Mouse (Mus musculus) bone marrow macrophage, adult 2 months (primary cell): ENCODE results near the gene Fam25c. TPM values are rescaled to one million over a fixed set of nuclear protein-coding genes. Genes with fewer than 3 reads are reported as not detected.

Source experiments
- H3K27ac ChIP-seq: 2 replicates; pipeline ENCODE4 v1.5.1; 2012; ENCODE audit warnings: low read depth, low read length; ENCODE audit not compliant: insufficient read depth
- H3K4me1 ChIP-seq: 2 replicates; pipeline ENCODE4 v1.6.1; 2012; ENCODE audit warnings: low read length; ENCODE audit not compliant: control insufficient read depth, insufficient read depth
- H3K4me3 ChIP-seq: 2 replicates; pipeline ENCODE4 v1.5.1; 2012; ENCODE audit warnings: mild to moderate bottlenecking, low read length, moderate library complexity; ENCODE audit not compliant: insufficient read depth
- CTCF ChIP-seq: IDR thresholded peaks from 2 replicates; pipeline ENCODE4 v1.5.1; 2012; ENCODE audit warnings: low read depth, mild to moderate bottlenecking, low read length, moderate library complexity
- POLR2A ChIP-seq: IDR thresholded peaks from 2 replicates; pipeline ENCODE4 v1.6.1; 2012; ENCODE audit warnings: mild to moderate bottlenecking, low read depth, low read length, borderline replicate concordance
- polyA plus RNA-seq: library from polyadenylated mRNA; stranded (reverse); fragments of >200 nt; gene quantifications from 2 replicates; pipeline ENCODE4 v1.2.4, GENCODE M21; 2012; ENCODE audit not compliant: missing spikeins, insufficient read depth, insufficient read length

The Fam25c gene
- polyA plus RNA-seq, 1 experiment: not detected

DNA sequence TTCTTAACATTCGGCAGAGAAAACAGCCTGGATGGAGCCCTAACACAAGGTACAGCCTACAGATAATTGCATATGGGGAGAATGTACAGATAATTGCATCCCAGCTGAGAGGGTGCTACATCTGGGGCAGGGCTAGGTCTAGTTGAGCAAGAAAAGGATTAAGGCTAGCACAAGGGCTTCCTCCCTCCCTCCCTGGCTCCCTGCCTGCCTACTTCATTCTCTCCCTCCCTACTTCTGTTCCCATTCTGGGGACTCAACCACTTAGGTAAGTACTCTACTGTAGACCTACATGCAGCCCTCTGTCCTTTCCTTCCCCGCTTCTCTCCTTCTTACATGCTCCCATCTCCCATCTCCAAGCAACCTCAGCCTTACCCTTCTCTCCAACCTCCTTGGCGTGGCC lies 1.9 kb downstream of the Fam25c start:
- no peak overlapping the region for H3K4me3 ChIP-seq
- H3K4me1 ChIP-seq: no peaks in the 10 kb centered on the region
- H3K27ac ChIP-seq: no peak overlapping the region
- no peak for TF ChIP-seq POLR2A
- TF ChIP-seq CTCF: no peak

DNA sequence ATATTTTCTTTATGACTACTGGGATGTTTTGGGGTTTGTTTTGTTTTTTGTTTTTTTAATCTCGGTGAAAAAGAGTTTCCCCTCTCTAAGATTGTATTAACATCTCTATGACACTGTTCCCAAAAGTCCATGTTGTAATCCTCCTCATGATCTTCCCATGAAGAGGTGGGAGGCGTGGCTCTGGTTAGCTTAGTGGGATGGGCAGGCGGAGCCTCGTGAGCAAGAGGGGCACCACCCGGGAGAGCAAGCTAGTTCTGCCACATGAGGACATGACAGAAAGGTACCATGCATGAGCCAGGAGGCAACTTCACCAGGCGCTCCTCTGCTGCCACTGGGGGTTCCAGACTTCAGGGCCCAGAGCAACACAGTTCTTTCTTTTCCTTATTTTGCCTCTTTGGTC lies 2.7 kb downstream of the Fam25c start:
- Histone ChIP-seq H3K4me3 (no peak overlapping the region), H3K4me1 (no peaks in the 10 kb centered on the region)
- TF ChIP-seq POLR2A: no peak
- no peak for TF ChIP-seq CTCF

DNA sequence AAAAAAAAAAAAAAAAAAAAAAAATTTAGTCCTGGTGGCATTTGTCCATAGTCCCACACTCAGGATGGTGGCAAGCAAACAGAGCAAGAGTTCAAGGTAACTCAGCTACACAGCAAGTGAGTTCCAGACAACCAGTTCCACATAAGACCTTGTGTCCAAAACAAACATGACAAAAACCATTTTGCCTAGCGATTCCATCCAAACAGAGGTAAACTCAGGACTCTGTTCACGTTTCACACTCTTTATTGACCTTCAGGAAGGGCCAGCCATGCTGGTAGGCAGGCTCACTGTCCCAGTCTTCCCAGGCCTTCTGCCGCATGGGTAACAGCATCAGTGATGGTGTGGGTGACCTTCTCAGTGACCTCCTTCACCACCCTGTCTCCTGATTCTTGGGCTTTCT lies 3.6 kb downstream of the Fam25c start:
- H3K27ac ChIP-seq: no peak overlapping the region
- TF ChIP-seq CTCF (no peak), POLR2A (no peak)
- no peaks in the 10 kb centered on the region for H3K4me1 ChIP-seq
- H3K4me3 ChIP-seq: no peak overlapping the region

More for the DNA sequence above, 2.7 kb downstream of the Fam25c start:
- no peak overlapping the region for H3K27ac ChIP-seq

DNA sequence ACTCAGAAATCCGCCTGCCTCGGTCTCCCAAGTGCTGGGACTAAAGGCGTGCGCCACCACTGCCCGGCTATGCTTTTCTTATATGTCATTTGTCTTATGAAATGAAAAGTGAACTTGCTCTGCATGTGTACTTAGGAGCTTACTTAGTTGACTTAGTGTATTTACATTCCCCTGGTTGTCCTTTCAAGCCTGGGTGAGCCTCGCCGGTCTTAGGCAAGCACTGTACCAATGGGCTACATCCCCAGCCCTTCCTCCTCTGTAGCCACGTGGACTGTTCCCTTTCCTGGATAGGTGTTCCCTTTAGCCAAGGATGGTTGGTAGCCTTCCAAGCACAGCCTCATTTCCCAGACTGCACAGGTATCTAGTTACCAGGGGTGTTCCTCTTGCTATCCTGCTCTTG lies 6.2 kb downstream of the Fam25c start:
- TF ChIP-seq POLR2A (no peak), CTCF (no peak)
- no peaks in the 10 kb centered on the region for H3K4me1 ChIP-seq
- H3K27ac ChIP-seq: no peak overlapping the region
- no peak overlapping the region for H3K4me3 ChIP-seq

DNA sequence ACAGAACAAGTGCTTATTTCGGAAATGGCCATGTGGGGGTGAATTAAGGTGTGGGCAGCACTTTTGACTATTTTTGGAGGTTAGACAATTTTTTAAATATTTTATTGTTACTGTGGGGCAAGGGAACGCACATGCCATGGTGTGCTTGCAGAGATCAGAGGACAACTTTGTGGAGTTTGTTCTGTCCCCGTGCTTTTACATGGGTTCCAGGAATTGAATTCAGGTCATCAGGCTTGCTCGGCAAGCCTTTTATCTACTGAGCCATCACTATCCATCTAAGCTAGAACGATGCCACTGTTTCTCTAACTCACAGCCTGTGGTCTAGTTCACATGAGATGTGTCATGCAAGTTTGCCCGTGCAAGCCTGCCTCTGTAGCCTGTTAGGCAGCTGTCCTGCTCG lies 6.9 kb downstream of the Fam25c start:
- H3K27ac ChIP-seq: no peak overlapping the region

DNA sequence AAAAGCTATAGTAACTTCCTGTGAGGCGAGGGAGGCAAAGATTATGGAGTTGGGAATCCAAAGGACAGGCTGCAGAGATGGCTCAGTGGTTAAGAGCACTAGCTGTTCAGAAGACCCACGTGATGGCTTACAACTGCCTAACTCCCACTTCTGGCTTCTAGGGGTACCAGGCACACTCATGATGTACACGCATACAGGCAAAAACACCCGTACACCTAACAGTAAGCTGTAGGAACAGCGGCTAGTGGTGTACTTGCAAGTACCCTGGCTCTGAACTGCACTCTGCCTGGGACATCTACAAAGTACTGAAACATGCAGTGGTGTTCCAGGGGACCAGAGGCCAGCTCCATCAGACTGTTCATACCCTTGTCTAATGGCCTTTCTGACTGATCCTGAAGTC lies 8.1 kb downstream of the Fam25c start:
- no peak overlapping the region for H3K27ac ChIP-seq
- no peak for TF ChIP-seq CTCF
- no peak for TF ChIP-seq POLR2A
- H3K4me1 ChIP-seq: peaks cover 9% of the 10 kb centered on the region
- H3K4me3 ChIP-seq: no peak overlapping the region

More for the DNA sequence above, 6.9 kb downstream of the Fam25c start:
- Histone ChIP-seq H3K4me3 (no peak overlapping the region), H3K4me1 (peaks cover 3% of the 10 kb centered on the region)
- TF ChIP-seq CTCF (no peak), POLR2A (no peak)

DNA sequence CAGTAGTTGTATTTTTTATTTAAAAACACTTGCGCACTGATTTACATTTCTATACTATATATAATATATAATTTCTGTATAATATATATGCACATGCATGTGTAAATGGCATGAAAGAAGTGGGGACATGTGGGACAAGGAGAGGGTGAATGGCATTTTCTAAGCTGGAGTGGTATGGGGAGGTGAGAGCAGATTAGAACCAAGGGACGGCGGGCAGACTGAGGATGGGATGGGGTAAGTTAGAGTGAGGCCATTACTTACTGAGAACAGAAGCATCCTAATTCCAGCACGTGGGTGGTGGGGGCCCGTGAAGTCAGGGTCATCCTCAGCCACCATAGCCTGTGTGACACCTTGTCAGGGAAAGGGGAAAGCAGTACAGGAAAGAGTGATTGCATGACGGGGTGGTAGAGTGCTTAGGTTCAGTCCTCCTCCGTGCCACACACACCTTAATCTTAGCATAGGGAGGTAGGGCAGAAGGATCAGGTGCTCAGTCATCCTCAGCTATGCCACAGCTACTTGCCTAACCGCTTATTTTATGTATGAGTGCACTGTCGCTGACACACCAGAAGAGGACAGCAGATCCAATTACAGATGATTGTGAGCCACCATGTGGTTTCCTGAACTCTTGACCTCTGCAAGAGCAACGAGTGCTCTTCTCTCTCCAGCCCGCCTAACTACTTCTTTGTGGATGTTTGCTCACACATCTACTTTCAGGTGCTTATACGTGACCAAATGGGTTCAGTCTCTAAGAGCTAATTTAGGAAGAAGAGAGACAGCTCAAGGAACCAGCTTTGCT lies 9.3 kb downstream of the Fam25c start:
- TF ChIP-seq POLR2A: no peak
- TF ChIP-seq CTCF: no peak
- Histone ChIP-seq H3K27ac (no peak overlapping the region), H3K4me1 (peaks cover 9% of the 10 kb centered on the region), H3K4me3 (no peak overlapping the region)

DNA sequence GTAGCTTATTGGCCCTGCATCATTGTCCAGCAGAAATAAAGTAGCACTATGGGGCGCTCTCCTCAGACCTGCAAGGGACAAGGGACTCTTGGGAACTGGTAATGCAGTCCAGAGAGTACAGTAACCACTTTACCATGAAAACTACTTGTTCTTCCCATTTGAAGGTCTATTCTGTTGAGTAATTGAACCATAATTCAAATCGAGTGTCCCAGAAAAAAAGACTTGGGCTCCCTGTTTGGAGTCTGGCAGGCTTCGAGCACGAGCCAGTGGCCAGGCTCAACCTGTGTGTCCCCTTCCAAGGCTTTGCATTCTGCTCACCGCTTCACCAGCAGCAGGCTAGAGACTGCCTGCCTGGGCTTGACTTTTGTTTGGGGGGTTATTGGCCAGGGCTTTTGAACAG lies 10.9 kb downstream of the Fam25c start:
- TF ChIP-seq CTCF (no peak), POLR2A (no peak)
- no peak overlapping the region for H3K4me3 ChIP-seq
- H3K4me1 ChIP-seq: peaks cover 9% of the 10 kb centered on the region
- no peak overlapping the region for H3K27ac ChIP-seq

DNA sequence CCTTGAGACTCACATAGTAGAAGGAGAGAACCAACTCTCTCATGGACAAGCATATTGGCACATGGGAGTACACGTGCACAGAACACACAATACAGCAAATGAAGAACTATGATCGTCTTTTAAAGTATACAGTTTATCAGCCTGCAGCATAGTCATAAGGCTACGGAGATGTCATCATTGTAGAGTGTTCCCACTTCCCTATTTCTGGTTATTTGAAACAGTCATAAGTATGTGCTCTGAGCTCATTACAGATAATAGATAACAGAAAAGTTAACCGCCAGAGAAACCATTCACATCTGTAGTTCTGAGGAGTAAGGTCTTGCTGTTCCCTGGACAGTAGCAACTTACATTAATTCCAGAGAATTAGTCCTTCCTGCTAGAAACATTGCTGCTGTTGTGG lies 12.2 kb downstream of the Fam25c start:
- H3K4me1 ChIP-seq: peaks cover 9% of the 10 kb centered on the region
- no peak overlapping the region for H3K4me3 ChIP-seq
- no peak overlapping the region for H3K27ac ChIP-seq
- no peak for TF ChIP-seq CTCF
- TF ChIP-seq POLR2A: no peak

DNA sequence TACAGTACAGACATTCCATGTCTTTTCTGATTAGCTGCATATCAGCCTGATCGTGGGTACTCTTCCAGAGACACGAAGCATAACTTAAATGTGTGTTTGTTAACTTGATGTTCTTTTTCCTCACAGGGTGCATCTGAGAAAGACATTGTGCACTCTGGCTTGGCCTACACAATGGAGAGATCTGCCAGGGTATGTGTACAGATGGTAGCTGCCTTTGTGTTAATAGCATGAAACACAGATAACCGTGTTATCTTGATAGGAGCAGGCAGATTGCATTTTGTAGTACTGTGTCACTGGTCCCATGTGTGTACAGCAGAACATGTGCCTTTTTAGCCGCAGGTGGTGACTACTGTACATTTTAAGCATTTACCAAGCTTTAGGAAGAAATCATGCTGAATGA lies 13.2 kb downstream of the Fam25c start:
- Histone ChIP-seq H3K4me1 (peaks cover 9% of the 10 kb centered on the region), H3K4me3 (no peak overlapping the region), H3K27ac (no peak overlapping the region)
- TF ChIP-seq CTCF (no peak), POLR2A (no peak)
